Mouse (Mus musculus) cerebellum, adult 11 months (tissue): ENCODE data around the gene Nprl3.
"Not testable (repeated sequence)": the region's sequence is repeated elsewhere in the genome, so short reads cannot be mapped to it uniquely, and the experiment has no call there.

Source experiments
- DNase-seq: peaks from one replicate; pipeline ENCODE4 v3.0.0; 2022

Nprl3 gene

DNA sequence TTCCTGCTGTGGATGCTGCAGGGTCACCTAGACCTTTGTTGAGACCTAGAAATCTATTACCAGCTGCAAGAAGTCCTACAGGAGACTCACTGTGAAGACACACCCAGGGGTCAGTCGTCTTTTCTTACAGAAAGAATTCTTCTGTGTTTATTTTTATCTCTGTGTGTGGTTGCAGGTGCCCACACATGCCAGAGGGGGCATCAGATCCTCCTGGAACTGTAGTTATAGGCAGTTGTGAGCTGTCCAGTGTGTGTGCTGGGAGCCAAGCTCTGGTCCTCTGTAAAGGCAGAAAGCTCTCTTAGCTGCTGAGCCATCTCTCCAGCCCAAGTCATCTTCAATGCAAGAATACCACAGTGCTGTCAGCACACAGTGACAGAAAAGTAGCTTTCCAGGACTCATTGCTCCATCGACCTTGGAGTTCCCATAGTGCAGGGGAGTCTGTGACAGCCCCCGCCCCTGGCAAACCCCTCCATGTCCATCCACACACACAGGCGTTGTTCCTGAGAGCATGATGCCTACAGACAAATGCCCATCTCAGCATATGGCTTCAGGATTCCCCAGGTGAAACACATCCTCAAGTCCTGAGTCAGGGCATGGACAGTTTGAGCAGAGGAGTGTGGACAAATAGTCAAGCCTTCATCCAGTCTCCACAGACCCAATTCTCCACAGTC, 44.1 kb downstream of the Nprl3 start:
- no peak for DNase-seq

DNA sequence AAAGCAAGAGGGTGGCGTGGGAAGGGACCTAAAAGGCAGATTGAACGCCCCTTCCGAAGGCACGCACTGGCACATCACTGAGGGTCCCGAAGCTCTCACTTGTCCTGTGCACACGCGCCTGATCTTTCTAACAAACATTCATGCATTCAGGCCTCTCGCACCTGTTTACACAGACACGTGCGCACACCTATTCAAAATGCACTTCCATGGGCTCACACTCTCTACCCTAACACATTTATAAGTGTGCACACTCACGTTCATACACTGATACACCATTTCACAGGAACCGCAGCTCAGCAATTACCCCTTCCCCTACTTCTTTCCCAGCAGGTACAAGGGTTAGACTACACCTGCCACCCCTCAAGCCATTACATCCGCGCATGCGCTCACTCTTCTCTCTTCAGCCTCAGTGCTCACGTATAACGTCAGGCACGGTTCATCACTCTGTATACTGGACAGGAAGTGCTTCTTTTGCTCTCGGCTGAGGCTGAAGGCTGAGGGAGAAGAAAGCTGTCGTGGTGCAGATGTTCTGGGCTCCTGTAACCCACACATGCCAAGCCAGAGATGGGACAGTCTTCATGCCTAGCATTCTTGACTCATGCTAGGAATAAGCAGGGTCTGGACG, 44.8 kb downstream of the Nprl3 start:
- no peak for DNase-seq

DNA sequence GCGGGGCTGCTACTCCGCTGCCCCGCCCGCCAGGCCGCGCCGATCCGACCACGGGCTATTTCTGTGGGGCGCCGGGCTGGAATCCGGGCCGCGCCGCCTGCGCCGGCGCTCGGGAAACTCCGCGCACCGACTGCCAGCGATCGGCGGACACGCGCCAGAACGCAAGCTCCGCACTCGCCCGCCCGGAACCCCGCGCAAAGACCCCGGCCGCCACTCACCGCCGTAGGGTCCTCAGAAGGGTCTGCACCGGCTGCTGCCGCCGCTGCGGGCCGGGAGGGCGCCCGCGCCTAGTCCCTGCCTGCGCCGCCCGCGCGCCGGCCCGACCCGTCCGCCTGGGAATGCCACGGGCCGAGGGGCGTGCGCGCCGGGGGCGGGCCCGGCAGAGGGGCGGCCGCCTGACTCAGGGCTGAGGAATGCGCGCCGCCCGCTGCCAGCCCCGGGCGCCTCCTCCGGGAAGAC, 45.5 kb downstream of the Nprl3 start, which contains the start of gene Rhbdf1:
Rhbdf1 (minus strand) TSS at position 350 of the 459 bp plus-strand sequence.
- DNase-seq = no peak

DNA sequence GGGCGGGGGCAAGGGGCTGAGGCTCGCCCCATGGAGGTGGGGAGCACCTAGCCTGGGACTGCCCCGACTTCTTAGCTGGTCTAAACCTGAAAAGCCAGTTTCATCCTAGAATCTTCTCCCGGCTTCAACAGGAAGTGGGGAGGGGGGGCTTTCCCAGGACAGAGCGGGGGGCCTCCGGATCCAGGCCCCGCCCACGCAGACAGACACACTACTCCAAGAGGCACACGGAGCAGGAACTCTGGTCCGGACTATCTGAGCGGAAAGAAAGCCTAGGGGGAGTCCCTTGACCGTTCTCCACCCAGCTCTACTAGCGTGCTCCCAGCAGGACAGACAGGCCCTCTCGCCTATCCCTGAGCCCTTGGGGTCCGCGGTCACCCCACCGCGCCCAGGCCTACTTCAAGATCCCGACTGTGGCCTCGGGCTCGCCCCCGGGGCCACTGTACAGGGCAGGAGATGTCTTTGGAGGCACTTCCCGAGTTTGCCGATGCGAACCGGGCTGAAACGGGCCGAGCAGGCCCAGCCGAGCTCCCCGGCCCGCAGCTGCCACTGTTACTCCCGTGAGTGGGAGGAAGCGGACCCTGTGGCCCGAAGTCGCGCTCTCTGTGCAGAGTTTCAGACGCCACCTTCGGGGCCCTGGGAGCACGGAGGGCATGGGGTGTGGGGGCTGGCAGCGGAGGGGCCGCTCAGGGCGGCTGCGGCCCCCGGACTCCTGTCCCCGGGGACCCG, 46.1 kb downstream of the Nprl3 start:
- no peak for DNase-seq

DNA sequence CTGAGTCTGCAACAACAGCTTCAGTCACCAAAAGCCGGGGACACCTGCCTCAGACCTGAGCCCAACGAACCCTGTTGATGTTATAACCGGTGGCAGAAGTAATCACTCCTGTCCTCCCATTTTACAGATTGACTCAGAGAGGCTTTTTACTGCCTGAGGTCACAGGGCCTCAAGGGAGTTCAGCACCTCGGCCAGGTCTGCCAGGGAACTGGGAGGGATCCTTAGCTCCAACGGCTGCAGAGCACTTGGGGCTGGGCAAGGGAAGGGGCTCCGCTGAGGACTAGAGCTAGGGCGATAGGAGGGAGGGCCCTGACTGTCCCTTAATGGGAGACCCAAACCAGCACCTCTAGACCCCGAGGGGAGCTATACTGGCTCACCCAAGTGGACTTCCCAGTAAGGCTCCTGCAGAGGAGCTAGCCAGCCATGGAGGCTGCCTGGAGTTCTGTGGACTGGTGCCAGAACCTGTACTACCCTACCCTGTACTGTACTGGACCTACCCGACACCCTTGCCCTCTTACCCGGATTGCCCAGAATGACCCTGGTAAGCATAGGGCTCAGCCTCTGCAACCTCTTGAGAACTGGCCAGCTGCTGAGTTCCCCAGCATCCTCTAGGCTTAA, 46.8 kb downstream of the Nprl3 start:
- DNase-seq = no peak

DNA sequence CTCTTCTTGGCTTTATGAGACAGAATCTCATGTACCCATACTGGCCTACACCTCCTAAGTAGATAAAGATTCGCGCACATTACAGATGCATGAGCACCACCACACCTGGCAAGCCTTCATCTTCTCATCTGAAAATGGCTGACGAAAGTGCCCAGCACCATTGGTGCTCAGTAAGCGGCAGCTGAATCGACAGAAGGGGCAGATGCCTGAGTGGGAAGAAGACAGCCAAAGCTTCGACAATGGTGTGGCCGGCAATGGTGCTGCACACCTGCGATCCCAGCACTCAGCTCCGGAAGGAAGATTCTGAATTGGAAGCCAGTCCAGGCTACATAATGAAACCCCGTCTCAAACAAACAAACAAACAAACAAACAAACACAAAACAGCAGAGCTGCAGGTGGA, 48.2 kb downstream of the Nprl3 start:
- DNase-seq = no peak

DNA sequence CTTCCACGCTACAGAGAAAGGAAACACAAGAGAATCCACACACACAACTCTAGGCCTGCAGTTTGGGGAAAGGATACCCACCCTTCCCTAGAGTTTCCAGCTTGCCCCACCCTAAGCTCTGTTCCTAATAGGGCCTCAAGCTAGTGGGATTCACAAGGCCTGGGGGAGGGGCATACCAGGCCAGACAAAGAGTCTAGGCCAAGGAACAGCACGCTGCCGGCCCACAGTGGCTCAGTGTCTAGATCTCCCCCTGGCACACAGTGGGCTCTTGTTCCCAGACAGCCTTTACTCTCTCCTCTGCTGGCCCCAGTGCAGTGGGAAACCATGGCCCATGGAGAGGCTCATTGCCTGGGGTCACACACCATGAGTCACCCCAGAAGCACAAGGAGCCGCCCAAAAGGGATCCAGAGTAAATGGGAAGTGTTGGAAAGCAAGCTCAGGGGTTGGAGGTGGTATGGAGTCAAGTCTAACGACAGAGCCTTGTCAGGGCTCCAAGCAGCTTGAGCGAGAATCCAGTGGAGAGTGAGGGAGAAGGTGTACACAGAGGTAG, 48.9 kb downstream of the Nprl3 start:
- no peak for DNase-seq

DNA sequence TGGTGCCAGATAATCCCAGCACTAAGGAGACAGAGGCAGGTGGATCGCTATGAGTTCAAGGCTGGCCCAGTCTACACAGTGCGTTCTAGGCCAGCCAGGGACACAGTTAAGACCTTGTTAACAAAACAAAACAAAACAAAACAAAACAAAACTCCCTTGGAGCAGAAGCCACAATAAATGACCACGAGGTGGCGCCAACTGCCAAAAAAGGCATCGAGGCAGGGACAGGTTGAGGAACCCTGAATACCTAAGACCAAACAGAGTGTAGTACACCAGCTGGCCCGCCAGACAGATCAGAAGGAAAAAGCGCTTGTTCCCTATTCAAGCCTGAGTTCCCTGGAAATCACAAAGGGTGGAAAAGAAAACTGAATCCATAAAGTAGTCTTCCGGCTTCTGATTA, 50.7 kb downstream of the Nprl3 start:
- peak; percentile 72 for DNase-seq

DNA sequence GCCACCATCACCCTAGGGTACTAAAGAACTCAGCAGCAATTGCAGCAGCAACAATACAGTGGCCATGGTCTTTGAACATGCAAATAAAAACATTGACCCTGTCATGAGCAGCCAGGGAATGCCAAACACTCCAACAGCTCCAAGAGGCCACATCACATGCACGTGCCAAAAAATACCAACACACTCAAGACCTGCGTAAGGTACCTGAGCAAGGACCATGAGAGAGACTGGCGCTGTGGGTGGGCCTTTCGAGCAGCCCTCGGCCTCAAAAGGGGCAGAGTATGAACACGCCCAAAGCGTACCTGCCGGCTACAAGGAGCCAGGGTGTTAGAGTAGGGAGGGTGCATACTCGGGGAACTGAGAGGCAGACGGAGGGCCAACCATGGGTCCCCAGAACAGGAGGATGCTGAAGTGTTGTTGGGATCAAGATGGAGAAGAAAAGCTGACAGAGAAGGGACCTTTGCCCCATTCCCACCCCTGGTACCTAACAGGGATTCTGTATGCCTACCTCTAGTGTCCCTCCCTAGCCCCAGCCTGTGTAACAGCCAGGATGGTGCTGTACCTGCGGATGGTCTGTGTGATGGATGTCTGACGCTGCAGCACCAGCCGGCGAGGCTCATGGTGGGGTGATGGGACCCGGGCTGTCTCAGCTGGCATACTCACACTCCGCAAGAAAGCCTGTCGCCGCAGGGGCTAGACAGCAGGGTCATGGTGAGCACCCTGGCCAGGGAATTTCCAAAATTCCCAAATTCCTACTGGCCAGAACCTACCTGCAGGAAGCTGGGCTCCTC, 51.9 kb downstream of the Nprl3 start:
- DNase-seq = no peak

DNA sequence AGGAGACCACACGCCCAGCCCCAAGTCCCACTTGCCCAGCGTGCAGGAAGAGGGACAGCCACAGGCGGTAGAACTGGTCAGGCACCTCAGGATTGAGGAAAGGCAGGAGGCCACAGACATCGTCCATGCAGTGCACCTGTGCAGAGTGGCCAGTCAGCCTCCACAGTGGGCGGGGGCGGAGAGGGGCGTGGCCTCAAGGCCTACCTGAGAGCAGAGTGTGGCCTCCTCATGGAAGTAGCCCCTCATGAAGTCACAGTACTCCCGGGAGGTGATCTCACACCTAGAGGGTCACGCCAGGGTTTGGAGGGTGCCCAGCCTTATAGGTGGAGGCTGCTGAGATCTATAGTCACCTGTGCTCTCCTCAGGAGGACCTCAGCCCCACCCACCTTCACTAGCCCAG, 56.9 kb downstream of the Nprl3 start:
- no peak for DNase-seq

DNA sequence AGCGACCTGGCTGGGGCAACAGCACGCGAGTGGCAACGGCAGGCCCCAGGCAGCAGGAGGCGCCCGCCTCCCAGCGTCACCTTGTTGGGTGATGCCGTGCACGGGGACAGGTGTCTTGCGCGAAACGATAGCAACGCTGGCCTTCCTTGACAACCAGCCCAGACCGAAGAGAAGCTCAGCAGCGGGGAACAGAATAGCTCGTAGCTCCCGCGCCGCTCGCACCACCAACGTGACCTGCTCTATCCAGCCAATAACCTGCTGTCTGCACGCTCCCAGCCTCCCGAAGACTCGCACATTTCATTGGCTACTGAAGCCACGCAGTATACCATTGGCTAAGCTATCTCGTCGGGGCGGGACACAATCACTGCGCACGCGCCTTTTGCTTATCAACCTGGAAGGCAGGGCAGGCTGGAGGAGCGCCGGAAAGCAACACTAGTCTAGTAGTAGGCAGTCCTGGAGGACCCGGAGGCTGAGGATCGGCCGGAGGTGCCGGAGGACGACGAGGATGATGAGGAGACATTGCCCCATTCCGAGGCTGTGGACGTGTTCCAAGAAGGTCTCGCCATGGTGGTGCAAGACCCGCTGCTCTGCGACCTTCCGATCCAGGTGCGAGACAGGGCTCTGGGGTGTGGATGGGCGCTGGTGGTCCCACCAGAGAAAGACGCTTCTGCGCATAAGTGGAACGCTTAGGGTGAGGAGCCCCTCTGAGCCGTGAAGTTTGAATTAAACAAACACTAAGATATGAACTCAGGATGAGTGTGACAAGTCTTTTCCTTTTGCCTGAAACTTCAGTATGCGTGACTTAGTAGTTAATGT, 62.2 kb downstream of the Nprl3 start, which contains the start of gene Snrnp25:
Snrnp25 (plus strand) TSS at position 358 of the 816 bp plus-strand sequence.
- DNase-seq = peak; percentile 95

DNA sequence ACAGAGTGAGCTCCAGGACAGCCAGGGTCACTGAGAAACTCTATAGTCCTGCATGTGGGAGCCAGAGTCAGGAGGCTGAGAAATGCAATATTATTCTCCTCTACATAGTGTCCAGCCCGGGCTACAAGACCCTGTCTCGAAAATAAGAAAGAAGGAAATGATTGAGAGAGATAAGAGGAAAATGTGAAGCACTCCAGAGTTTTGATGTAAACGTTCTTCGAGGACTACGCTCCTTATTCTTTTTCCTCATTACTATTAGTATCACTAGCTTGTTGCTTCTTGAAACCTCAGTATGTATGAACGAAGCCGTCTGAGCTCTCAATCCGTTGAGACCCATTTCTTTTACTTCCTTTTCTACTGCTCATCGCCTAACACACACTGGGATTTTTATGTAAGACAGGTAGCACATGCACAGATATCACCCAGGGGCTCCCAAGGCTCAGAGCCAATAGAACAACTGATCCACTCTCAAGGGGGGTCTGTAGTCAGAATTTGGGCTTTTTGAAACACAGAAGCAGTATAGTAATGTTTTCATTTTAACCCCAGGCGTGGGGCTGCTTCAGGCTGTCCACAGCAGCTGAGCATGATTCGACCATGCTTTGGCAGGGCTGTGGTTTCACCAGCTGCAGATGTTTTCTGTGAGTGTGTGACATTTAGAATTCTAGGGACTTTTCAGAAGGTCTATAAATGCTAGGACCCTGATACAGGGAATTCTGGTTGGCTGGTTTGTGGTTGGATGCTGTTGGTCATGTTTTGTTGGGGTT, 65.4 kb downstream of the Nprl3 start:
- no peak for DNase-seq

DNA sequence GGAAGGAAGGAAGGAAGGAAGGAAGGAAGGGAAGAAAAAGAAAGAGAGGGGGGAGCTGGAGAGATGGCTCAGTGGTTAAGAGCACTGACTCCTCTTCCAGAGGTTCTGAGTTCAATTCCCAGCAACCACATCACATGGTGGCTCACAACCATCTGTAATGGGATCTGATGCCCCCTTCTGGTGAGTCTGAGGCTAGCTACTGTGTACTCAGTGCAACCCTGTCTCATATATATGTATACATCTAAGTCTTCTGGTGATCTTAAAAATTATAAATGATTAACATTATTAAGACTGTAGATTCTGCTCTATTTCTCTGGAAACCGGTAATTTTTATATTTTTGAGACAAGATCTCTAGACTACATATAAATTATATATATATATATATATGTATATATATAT, 66.5 kb downstream of the Nprl3 start:
- not testable (repeated sequence) for DNase-seq

DNA sequence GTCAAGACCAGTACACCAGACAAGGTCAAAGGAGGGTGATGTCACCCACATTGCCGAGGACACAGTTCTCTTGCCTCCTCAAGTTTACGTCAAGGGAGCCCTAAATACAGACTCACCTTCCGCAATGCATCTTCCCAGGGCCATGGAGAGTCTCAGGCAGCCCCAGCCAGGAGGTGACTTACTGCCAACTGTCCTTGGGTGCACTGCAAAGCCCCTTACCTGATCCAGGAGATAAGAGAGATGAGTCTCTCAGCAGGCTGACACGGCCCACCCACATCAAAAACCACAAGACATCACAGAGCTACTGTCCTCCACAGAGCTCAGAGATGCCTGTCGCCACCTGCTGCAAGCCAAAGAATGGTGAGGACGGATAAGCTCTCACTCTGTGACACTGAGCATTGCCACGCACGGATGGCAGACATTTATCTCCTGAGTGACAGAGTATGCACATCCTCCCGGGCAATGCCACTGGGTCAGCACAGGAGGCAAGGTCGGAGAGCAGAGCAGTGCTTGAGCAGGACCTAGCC, 67.4 kb downstream of the Nprl3 start, which contains the start of gene Il9r:
Il9r (minus strand) TSS at position 205 of the 527 bp plus-strand sequence.
- DNase-seq = no peak

DNA sequence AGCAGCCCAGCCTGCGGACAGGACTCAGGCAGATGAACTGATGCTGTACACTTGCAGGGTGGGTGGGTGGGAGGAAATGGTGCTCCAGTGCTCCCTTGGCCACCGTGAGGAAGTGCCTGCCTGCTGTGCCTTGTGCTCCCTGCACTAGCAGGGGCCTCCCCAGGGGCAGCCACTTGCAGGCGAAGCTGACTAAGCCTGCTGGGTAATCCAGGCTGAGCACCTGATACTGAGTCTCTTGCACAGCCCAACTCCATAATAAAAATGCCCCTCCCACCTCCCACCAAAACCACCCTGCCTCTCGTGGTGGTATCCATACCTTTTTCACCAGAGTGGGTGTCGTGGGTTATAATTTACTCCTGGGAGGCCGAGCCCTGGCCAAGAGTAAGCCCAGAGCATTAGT, 68.3 kb downstream of the Nprl3 start:
- no peak for DNase-seq

DNA sequence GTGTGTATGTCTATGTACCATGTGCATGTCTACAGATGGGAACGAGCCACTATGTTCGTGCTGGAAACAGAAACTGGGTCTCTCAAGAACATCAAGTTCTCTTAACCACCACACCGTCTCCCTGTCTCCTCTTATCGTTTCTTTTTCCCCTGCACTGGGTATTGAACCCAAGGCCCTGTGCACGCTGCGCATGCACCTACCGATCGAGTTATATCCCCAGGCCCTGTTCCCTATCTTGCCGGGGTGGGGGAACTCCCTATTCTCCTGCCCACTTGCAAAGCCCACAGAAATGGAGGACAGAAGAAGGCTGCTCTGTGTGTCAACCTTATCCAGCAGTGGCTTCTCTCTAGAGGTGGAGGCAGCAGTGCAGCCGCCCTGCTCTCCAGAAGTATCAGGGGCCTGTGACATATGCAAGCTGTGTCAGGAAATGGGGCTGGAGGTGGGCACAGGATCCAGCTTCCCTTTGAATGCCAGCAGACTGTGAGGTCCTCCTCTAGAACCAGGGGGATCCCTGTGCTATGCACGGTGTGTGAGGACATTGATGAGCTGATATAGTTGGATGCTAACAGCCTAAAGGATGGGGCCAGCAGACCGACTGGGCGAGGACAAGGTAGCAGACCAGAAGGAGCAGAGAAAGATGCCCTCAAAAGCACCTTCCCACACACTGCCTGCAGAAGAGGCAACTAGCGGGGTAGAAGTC, 69.1 kb downstream of the Nprl3 start:
- no peak for DNase-seq

DNA sequence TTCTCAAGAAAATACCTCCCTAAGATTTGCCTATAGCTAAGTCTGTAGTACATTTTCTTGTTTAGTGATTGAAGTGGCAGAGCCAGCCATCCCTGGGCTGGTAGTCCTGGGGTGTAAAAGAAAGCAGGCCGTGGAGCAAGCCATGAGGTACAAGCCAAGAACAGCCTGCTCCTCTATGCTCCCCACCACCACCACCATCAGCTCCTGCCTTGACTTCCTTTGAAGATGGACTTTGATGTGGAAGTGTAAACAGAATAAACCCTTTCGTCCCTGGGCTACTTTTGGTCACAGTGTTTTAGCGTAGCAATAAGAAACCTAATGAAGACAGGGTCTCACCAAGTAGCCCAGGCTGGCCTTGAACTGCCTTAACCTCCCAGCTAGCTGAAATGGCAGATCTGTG, 69.7 kb downstream of the Nprl3 start:
- no peak for DNase-seq

DNA sequence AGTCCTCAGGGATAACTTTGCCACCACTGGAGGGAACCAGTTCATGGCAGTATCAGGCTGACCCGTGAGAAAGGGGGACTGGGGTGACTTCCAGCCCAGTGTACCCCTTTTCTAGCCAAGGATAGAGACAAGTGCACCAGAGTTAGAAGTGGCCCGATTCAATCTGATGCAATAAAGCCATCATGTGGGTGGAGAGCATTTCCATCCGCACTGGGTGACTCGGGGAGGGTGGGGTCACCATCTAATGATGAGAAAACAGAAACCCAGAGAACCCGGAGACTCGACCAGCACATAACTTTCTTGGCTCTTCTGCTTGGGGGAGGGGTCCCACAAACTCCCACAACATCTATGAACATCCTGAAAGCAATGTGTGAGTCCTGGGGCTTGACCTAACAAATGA, 70.8 kb downstream of the Nprl3 start:
- DNase-seq = no peak

DNA sequence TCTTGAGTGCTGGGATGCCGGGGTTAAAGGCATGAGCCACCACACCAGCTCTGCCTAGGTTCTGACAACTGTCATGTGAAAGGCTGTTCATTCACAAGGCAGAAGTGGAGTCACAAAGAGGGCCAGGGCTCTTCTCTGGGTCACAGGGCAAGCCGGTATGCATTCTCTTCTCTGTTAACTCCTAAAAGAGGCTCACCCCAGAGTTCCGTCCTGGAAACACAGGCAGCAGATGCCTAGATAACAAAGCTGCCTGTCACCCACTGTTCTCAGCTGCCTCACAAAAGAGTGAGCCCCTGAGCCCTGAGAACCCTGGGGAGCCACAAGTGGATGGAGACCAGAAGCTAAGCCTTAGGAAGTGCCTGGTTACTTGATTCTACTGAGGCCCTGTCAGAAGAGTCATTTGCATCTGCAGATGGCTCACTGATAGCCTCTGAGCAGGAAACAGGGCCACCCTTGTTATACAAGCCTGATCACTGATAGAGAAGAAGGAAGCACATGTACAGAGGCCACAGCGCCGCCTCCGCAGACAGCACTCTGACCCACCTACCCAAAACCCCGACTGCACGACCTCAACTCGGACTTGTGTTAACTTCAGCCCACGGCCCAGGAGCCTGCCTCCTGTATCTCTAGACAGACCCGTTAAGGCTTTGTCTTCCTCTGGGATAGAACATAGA, 71.5 kb downstream of the Nprl3 start:
- no peak for DNase-seq
